Mouse (Mus musculus): Measurements from ENCODE around the gene Clec10a.
"Not testable (repeated sequence)": the region's sequence is repeated elsewhere in the genome, so short reads cannot be mapped to it uniquely, and the experiment has no call there.

The Clec10a gene

DNA sequence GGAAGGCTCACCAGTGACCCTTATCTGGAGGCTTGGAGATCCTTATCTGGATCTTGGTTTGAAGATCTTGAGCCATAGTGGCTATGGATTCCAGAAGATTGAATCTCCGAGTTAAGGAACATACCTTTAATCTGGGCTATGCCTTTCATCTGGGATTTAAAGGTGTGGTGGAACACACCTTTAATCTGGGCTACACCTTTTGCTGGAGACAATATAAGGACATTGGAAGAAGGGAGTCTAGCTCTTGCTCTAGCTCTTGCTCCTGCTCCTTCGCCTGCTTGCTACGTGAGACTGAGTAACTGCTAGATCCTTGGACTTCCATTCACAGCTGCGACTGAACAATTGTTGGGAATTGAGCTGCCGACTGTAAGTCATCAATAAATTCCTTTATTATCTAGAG lies at the start of gene Clec10a:
TSS of gene Clec10a (plus strand) at position 301 of the 400 bp plus-strand sequence.
- not testable (repeated sequence) for DNase-seq

DNA sequence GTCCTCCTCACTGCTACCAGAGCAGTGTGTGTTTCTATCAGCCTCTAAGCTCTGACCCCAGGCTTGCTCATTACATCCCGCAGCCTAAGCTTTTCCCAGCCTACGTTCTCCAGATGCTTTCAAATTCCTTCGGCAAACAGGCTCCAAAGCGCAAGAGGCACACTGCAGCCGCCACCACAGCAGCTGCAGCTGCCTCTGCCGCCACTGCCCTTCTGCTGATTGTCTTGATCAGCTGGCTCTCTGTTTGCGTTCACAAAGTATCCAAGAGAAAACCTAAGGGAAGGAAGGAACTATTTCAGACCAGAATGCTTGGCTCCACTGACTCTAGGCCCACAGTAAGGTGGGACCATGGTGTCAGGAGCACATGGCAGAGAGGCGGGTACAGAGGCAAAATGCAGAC lies 48.9 kb upstream of the Clec10a start:
- no peak for DNase-seq

DNA sequence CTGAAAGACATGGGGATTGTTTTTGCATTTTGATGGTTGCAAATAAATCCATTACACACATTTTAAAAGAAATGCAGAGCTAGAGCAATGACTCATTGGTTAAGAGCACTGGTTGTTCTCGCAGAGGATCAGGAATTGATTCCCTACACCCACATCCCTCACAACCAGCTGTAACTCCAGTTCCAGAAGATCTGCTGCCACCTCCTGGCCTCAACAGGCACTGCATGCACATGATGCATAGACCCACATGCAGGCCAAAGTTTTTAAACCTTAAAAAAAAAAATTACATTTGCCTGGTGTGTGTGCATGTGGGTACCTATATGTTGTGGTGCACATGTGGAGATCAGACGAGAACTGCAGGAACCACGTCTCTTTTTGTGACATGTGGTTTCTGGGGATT lies 45.9 kb upstream of the Clec10a start:
- DNase-seq, result peak; percentile 58 to 64

DNA sequence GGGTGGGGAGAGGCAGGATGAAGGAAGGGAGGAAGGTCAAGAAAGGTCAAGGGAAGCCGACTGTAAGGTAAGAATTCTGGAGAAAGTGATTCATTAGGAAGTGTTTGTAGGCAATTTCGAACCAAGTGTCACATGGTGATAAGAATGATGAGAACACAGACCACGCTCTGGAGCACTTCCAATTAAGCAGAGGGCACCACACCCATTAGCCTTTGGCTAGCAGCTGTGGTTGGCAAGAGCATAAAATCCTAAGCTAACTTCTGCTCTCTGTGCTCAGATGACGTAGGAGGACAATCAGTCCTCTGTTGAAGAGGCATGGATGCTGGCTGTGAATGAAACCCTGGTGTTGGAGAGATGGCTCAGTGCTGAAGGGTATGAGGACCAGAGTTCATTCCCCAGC lies 41.4 kb upstream of the Clec10a start:
- no peak for DNase-seq

DNA sequence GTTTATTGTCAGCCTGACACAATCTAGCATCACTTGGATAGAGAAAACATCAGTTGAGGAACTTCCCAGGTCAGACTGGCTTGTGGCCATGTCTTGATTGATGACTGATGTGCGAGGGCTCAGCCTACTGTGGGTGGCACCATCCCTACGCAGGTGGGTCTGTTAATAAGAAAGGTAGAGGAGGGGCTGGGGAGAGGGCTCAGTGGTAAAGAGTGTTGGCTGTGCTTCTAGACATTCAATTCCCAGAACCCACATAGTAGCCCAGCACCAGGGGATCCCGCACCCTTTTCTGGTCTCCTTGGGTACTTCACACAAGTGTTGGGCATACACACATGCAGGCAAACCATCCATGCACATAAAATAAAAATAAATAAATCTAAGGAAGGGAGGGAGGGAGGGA lies 40.1 kb upstream of the Clec10a start:
- no peak for DNase-seq

DNA sequence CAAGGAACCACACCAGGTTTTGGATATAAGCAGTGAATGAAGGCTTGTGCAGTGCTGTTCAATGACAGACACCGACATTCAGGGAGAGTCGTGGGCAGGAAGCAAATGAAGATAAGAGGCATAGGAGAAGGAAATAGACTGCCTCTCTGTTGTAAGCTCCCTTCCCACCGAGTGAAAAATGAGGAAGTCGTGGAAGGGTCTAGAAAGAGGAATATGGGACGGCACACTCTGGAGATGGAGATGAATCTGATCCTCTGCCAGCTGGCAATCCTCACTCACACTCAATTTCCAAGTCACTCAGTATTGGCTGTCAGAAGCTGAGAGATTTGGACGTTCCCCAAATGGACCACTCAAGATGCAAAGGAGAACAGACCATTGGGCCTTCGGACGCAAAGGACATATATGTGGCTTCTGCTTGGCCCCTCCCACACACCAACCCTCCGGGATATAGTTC lies 26.0 kb upstream of the Clec10a start, which contains the start of gene Mgl2:
TSS of gene Mgl2 (plus strand) at position 404 of the 454 bp plus-strand sequence.
- no peak for DNase-seq

DNA sequence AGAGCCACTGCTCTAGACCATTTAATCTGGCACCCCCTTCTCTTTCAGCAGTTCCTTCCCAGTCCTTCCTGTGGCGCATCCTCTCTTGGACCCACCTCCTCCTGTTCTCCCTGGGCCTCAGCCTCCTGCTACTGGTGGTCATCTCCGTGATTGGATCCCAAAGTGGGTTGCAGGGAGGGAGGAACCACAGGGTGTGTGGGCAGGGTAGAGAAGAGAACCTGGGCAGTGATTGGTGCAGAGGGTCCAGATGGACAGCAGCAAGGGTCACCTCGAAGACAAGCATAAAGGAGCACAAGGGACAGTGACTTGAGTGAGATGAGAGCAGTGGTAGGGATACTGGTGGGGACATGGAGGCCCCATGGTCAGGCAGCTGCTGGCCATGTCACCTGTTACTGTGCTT lies 21.0 kb upstream of the Clec10a start:
- DNase-seq, result not testable (repeated sequence)

DNA sequence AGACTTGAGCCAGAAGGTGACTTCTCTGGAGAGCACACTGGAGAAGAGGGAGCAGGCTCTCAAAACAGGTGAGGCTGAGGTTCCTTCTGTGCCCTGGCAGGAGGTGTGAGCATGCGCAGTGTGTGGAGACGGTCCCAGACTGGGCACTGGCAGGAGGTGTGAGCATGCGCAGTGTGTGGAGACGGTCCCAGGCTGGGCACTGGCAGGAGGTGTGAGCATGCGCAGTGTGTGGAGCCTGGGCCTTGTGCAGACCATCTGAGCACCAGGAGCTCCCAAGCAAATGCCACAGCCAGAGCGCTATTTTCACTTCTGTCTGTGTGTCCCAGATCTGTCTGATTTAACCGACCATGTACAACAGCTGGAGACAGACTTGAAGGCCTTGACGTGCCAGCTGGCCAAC lies 20.1 kb upstream of the Clec10a start:
- not testable (repeated sequence) for DNase-seq

DNA sequence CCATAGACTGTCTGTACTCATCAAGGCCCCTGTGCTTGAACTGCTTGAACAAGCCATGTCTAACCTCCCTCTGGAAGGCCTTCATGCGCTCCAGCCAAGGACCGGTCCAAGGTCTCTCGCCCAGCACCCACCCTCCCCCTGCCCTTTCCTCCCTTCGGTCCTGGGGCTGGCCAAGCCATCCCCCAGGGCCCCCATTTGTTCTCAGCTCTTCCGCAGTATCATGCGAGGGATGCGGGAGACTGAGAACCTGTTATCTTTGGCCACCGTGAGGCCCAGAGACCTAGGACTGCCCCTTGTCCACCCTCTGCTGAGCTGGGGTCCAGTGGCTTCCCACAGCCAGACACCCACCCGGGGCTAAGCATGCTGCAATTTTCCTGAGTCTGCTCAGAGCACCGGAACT lies 16.8 kb upstream of the Clec10a start:
- no peak for DNase-seq

DNA sequence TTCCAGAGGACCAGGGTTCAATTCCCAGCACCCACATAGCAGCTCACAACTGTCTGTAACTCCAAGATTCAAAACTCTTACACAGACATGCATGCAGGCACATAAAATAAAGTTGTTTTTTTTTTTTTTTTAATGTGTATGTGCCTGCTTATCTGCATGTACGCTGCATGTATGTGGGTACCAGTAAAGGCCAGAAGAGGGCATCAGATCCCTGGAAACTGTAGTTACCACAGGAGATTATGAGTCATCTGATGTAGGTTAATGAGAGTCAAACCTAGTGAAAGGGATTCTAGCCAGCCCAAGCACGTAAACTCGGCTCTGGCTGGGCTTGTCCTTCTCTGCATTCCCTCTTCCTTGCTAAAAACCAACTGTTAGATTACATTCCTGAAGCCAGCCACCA lies 4.9 kb upstream of the Clec10a start:
- no peak for DNase-seq

DNA sequence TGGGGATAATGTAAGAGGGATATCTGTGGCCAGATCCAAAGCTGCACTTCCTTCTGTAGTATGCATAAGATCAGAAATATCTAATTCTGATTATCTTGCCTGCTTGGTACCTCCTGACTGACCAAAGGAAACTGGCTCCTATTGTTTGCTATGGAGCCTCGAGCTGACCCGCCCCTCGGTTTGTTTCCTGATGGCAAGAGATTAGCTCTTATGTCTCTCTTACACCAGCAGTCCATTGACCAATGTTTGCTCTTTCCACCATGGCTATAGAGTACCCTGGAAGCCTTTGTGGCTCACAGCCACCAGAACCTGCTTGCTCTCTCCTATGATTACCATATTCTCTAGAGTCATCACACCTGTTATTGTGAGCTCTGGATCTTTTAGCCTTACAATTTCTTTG lies 6.3 kb downstream of the Clec10a start:
- no peak for DNase-seq

DNA sequence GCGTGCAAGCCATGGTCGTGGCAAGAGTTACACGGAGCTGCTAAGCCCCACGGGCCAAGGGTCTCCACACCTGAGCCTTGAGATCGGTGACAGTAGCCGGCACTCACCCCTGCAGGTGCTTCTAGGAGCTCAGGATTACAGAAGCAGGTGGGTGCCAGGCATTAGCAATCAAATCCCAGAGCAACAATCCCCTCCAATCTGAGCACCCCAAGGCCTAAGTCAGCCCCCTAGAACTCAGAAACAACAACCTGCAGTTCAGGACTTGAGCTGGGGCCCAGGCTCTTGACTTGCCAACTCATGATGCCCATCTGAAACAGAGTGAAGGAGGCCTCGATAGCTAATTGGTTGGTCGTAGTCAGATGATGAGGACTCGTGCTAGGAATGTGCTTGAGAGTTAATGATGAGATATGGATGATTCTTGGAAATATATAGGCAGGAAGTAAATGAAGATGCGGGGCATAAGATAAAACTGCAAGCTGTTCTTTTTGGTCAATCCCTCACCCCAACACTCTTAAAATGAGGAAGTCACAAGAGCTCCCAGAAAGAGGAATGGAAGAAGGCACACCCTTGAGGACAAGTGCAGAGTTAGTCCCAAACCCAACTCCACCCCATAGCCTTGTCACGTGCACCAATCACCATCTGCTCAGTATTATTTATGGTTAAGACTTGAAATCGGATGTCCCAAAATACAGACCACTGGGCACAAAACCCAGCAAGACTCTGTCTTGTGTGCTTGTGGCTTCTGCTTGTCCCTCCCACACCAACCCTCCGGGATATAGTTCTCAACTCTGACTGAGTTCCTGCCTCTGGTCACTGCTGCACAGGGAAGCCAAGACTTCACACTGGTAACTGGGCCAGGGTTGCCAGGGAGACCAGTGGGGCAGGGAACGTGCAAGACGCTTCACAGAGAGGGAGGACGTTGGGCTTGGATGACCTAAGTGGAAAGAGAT lies 10.2 kb downstream of the Clec10a start:
- DNase-seq, result no peak

DNA sequence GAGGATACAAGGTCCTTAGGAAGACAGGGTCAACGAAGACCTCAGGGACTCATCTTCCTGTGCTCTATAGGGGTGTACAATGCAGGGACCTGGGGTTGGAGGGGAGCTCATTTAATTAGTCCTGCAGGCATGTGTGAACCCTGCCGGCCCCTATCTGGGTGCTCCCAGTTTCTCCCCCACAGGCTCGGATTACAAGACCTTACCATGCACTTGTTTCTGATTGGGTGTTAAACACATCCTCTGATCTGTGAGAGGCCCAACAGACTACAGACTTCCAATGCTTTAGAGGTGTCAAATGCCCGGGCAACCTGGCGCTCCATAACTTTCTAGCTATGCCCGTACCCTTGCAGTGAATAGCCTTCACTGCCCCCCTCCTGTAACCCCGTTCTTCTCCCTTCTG lies 12.1 kb downstream of the Clec10a start:
- no peak for DNase-seq

DNA sequence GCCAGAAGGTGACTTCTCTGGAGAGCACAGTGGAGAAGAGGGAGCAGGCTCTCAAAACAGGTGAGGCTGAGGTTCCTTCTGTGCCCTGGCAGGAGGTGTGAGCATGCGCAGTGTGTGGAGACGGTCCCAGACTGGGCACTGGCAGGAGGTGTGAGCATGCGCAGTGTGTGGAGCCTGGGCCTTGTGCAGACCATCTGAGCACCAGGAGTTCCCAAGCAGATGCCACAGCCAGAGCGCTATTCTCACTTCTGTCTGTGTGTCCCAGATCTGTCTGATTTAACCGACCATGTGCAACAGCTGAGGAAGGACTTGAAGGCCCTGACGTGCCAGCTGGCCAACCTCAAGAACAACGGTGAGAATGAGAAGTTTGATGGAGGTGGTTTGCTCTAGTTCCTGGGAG lies 13.5 kb downstream of the Clec10a start:
- not testable (repeated sequence) for DNase-seq

DNA sequence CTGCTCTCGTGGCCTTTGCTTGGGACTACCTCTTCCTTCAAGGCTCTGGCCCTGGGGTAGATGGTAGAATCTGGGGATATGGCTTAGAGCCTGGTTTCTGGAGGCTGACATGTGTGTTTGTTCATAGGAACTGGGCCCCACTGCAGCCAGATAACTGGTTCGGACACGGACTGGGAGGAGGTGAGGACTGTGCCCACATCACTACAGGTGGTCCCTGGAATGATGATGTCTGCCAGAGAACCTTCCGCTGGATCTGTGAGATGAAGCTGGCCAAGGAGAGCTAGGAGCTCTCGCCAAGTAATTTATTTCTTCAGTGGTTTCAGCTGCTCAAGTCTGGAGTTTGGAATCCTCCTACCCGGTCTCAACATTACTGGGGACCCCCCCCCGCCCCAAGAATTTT lies 14.3 kb downstream of the Clec10a start:
- DNase-seq, result no peak

DNA sequence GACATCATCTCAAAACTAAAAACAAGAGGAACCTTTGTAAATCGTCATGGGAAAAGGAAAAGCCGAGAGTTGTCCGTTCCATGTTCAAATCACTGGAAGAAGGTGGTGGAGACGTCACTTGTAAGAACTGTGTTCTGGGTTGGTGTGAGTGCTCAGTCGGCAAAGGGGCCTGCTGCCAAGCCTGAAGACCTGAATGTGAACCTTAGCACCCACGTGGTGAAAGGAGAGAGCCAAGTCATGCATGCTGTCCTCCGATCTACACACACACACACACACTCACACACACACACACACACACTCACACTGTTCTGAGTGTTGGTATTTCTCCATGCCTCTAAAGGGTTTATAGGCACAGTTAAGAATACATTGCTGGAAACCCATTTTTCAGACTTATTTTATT lies 15.2 kb downstream of the Clec10a start:
- no peak for DNase-seq

DNA sequence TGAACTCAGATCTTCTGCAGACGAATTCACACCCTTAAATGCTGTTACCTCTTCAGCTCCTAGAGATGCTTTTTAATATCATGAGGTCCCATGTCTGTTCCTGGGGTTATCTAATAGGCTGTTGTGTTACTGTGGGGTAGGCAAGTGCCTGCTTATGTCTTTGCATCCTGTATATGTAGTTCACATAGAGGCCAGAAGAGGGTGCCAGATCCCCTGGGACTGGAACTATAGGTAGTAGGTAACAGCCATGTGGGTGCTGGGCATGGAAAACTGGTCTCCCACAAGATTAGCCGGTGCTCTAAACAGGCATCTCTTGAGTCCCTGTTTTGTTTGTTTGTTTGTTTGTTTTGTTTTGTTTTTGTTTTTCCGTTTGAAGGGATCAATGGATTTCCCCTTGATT lies 15.8 kb downstream of the Clec10a start:
- DNase-seq, result peak; percentile 48 to 65

DNA sequence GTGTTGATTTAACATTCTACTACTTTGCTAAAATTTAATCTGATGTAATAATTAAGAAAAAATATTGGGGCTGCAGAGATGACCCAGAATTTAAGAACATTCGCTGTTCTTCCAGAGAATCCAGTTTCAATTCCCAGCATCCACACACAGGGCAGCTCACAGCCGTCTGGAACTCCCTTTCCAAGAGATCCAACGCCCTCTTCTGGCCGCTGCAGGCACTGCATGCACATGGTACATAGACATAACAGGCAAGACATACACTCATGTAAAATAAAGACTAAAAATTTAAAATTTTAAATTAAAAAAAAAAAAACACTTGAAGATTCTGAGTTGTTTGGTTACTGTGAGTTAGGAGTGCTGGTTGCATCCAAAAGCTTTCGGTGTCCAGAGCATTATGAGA lies 16.3 kb downstream of the Clec10a start:
- DNase-seq, result peak in 1 of 2 experiments; percentile 7

DNA sequence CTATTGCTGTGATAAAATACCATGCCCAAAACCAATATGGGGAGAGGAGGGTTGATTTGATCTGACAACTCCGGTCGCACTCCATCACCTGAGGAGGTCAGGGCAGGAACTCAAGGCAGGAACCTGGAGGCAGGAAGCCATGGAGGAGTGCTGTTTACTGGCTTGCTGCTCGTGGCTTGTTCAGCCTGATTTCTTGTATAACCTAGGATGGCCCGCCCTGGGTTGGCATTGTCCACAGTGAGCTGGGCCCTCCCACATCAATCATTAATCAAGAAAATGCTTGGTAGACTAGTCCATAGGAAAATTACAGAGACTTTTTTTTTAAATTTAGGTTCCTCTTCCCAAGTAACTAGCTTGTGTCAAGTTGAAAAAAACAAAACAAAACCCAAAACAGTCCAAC lies 18.5 kb downstream of the Clec10a start:
- no peak for DNase-seq

DNA sequence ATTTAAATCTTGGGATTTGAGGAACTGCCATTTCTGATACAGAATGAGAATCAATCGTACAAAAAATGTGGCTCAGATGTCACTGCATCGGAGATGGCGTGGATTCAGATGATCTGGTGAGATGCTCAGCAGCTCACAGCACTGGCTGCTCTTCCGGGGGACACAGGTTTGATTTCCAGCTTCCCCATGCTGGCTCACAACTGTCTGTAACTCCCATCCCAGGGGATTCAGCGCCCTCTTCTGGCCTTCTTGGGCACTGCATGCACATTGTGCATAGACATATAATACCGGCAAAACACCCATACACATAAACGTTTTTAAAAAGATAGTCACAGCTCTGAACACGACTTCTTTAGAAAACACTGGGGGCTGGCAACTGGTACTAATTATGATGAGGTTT lies 21.6 kb downstream of the Clec10a start:
- DNase-seq, result peak; percentile 41 to 47

DNA sequence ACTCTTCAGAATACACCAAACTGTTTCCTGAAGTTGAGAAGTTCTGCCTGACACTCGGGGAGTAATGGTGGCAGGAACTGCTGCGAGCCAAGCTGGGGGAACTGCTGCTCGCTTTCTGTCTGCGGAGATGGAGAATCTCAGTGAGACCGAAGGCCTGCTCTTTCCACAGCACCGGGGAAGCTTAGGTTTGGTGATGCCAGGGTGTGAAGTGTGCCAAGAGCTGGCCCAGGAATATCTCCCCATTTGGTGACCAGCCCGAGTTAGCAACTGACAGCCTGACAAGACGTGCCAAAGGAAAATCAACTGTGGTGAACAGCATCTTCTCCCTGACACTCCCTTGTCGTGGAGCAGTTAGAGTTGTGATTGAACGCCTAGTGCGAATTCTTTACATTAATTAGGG lies 22.3 kb downstream of the Clec10a start:
- DNase-seq, result no peak

DNA sequence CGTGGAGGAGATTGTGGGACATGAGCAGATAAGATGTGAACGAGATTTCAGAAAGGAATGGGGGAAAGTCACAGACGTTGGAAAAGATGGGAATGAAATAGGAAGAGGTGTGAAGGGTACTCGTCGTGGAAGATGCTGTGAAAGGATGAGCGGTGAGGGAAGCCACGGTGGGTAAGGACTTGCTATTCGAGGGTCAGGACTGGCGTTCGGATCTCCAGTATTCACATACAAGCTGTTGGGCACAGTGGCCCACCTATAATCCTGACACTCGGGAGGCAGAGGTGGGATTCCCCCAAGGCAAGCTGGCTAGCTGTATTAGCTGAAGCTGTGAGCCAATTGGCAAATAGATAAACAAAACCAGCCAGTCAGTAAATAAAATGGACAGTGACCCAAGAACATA lies 22.8 kb downstream of the Clec10a start:
- no peak for DNase-seq

DNA sequence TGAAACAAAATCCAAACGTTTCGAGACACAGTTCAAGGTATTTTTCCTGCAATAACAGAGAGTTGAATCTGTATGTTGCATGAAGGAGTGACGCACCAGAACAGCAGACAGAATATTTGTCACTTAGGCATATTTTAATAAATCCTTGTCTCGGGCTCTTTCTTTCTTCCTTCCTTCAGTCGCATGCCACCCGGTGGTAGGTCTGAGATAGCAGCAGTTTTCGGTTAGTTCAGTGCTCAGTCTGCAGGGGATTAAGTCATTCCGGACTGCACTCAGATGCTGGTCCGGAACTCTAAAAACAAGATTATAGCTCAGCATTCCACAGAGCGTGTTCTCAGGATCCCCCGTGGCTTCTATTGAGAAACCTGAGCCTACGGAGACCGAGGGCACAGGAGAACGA lies 23.4 kb downstream of the Clec10a start:
- no peak for DNase-seq

DNA sequence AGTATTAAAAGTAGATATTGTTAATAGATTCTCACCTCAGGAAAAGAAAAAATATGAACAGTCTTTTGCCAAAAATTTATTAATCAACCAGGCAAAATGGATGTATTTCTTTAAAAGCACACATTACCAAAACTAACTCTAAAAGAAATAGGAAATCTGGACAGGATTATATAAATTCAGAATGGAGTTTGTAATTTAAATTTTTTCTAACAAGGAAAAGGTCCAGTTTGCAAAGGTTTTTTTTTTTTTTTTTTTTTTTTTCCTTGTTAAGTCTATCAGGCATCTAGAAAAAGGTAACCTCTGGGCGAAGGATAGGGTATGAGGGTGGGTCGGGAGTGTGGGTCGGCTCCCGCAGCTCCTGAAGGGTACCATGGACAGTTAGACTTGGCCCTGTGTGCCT lies 24.5 kb downstream of the Clec10a start:
- no peak for DNase-seq

DNA sequence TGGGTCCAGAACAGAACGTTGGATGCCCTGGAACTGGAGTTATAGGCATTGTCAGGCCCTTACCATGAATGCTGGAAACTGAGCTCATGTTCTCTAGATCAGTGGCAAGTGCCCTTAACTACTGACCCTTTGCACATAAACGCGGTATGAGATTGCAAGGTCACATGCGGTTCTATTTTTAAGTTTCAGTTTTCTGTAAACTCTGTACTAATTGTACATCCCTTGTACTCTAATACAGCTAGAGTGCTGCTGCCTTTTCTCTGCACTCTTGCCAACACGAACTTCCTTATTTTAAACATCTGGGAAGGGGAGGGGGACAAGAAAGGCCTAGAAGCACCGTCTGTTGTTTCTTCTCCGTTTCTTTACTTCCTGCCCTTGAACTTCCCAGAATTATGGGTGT lies 29.1 kb downstream of the Clec10a start:
- DNase-seq, result no peak

All from B cell, adult 2 months (primary cell).